Mouse (Mus musculus): ENCODE results near the gene Rabl6. TPM values are rescaled to one million over a fixed set of nuclear protein-coding genes. Genes with fewer than 3 reads are reported as not detected.

Rabl6 gene
- polyA plus RNA-seq, 1 experiment from 2014 or later = 74.0 TPM

- Histone ChIP-seq H3K36me3 (peaks cover 18% of the 10 kb centered on the region), H3K9me3 (no peaks in the 10 kb centered on the region), H3K27me3 (peaks cover 58% of the 10 kb centered on the region), H3K4me2 (peak overlapping the region; percentile 44), H3K4me3 (peak overlapping the region; percentile 22), H3K4me1 (peaks cover 67% of the 10 kb centered on the region), H3K9ac (no peak overlapping the region), H3K27ac (no peak overlapping the region)
- 3% methylated on average over 27 of the region's 27 CpGs for WGBS
- ATAC-seq (ENCODE audit: borderline replicate concordance, extremely low read depth, low FRiP score, low TSS enrichment) = no peak
Observed at GRCm38 (mm10) chr2:25579737-25580460, 28.4 kb downstream of the Rabl6 start.

DNA sequence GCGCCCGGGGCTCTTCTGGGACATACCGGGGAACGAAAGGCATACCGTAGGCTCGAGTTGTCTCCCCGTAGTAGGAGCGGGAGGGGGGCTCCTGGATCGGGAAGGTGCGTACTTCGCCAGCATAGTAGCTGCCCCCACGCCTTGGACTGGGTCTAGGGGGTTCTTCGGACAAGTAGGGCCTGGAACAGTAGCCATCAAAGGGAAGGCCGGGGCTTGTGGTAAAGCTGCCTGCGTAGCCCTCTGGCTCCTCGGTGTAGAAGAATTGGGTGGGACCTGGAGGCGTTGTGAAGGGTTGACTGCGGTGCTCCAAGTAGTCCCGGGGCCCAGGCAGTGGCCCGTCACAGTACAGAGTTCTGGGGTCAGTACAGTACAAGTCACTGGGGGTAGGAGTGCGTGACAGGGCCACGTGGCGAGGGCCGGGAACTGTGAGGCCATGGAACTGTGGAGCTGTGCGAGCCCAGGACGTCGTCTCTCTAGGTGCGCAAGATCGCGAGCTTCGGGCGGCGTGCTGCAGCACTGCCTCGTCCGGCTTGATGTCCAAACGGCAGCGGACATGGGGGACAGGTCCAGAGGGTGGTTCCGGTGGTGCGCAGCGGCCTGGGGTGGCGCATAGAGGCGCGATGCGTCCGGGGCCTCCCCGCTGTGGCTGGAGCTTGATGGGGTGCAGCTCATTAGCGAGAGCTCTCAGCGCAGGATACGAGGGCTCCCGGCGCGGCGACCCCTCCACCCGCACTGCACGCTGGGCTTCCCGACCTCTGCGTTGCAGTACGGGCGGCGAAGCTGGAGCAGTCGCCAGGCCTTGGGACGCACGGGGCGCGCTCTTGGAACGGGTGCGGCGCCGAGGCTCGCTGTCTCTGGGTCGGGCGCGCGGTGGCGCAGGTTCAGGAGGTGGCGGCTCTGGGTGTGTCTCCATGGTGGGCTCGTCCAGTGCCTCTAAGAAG, 29.3 kb downstream of the Rabl6 start:
- Histone ChIP-seq H3K9ac (no peak overlapping the region), H3K4me2 (peak overlapping the region; percentile 44), H3K27me3 (peaks cover 58% of the 10 kb centered on the region), H3K4me1 (peaks cover 69% of the 10 kb centered on the region), H3K4me3 (peak overlapping the region; percentile 22), H3K27ac (no peak overlapping the region), H3K9me3 (no peaks in the 10 kb centered on the region), H3K36me3 (peaks cover 9% of the 10 kb centered on the region; the same call in 1 of the 2 replicates)
- no peak for ATAC-seq (ENCODE audit: borderline replicate concordance, extremely low read depth, low FRiP score, low TSS enrichment)
- 5% methylated on average over 77 of the region's 77 CpGs for WGBS

GRCm38 (mm10) chr2:25577951-25578795, 30.1 kb downstream of the Rabl6 start:
- Histone ChIP-seq H3K27me3 (peaks cover 58% of the 10 kb centered on the region), H3K9ac (no peak overlapping the region), H3K36me3 (peaks cover 1% of the 10 kb centered on the region; the same call in 1 of the 2 replicates), H3K4me2 (peak overlapping the region; percentile 46), H3K27ac (no peak overlapping the region), H3K4me3 (peak overlapping the region; percentile 22), H3K9me3 (no peaks in the 10 kb centered on the region), H3K4me1 (peaks cover 78% of the 10 kb centered on the region)
- no peak for ATAC-seq (ENCODE audit: borderline replicate concordance, extremely low read depth, low FRiP score, low TSS enrichment)
- WGBS = 5% methylated on average over 75 of the region's 75 CpGs

DNA sequence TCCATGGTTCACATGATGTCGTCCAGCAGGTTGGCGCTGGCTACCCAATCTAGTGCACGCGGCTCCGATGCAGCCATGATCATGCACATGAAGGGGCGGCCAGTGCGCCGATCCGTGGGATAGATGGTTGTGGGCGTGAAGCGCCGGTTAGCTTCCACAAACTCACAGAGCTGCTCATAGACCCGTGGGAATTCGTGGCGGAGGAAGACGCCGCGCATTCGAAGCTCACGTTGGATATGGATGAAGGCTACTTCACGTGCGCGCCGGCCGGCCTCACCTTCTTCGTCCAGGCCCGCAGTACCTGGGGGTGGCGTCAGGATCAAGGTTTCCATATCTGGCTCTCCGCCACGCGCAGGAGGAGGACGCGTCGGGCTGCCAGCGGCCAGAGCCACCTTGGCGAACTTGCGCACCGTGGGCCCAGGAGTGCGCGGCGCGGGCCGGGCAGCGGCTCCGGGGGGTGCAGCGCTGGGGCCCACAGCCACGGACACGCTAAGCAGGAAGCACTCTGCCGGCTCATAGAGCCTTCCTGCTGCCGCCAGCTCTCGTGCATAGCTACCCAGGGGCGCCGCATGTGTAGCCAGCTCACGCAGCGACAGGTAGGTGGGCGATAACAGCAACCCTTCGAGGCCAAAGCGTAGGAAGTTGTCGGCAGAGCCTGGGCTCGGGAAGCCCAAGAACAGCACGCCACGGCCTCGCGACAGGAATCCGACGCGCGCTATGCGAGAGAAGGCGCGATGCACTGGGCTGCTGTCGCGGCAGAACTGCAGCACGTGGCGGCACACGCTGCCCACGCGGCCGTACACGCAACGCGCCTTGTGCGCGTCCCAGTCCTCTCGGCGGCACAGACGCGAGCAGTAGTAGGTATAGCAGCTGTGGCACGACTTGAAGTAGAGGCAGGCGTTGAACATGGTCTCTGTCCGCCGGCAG, 31.1 kb downstream of the Rabl6 start:
- Histone ChIP-seq H3K4me3 (peak overlapping the region; percentile 22), H3K36me3 (0 out of 2 replicates have a peak, but pooled peaks cover 7% of the 10 kb centered on the region), H3K27me3 (peaks cover 58% of the 10 kb centered on the region), H3K4me1 (peaks cover 73% of the 10 kb centered on the region), H3K9me3 (no peaks in the 10 kb centered on the region), H3K9ac (no peak overlapping the region), H3K4me2 (peak overlapping the region; percentile 46), H3K27ac (no peak overlapping the region)
- ATAC-seq (ENCODE audit: borderline replicate concordance, extremely low read depth, low FRiP score, low TSS enrichment) = no peak
- WGBS = 13% methylated on average over 92 of the region's 92 CpGs

GRCm38 (mm10) chr2:25576028-25576850, 32.1 kb downstream of the Rabl6 start:
- WGBS = 79% methylated on average over 16 of the region's 16 CpGs
- peaks cover 57% of the 10 kb centered on the region for H3K27me3 ChIP-seq
- peak overlapping the region; percentile 82 for H3K4me2 ChIP-seq
- H3K9me3 ChIP-seq = no peaks in the 10 kb centered on the region
- H3K27ac ChIP-seq = no peak overlapping the region
- no peak for ATAC-seq (ENCODE audit: borderline replicate concordance, extremely low read depth, low FRiP score, low TSS enrichment)
- H3K36me3 ChIP-seq = peaks cover 10% of the 10 kb centered on the region; the same call in 1 of the 2 replicates
- H3K9ac ChIP-seq = no peak overlapping the region
- H3K4me3 ChIP-seq = no peak overlapping the region
- peaks cover 64% of the 10 kb centered on the region for H3K4me1 ChIP-seq

GRCm38 (mm10) chr2:25575432-25576027, 32.8 kb downstream of the Rabl6 start:
- ATAC-seq (ENCODE audit: borderline replicate concordance, extremely low read depth, low FRiP score, low TSS enrichment) = no peak
- H3K4me2 ChIP-seq = peak overlapping the region; percentile 82
- H3K36me3 ChIP-seq = peaks cover 11% of the 10 kb centered on the region; the same call in 1 of the 2 replicates
- peaks cover 50% of the 10 kb centered on the region for H3K27me3 ChIP-seq
- no peaks in the 10 kb centered on the region for H3K9me3 ChIP-seq
- peak overlapping the region; percentile 87 for H3K27ac ChIP-seq
- peaks cover 60% of the 10 kb centered on the region for H3K4me1 ChIP-seq
- peak overlapping the region; percentile 57 for H3K9ac ChIP-seq
- peak overlapping the region; percentile 53 for H3K4me3 ChIP-seq
- WGBS = 8% methylated on average over 21 of the region's 21 CpGs

DNA sequence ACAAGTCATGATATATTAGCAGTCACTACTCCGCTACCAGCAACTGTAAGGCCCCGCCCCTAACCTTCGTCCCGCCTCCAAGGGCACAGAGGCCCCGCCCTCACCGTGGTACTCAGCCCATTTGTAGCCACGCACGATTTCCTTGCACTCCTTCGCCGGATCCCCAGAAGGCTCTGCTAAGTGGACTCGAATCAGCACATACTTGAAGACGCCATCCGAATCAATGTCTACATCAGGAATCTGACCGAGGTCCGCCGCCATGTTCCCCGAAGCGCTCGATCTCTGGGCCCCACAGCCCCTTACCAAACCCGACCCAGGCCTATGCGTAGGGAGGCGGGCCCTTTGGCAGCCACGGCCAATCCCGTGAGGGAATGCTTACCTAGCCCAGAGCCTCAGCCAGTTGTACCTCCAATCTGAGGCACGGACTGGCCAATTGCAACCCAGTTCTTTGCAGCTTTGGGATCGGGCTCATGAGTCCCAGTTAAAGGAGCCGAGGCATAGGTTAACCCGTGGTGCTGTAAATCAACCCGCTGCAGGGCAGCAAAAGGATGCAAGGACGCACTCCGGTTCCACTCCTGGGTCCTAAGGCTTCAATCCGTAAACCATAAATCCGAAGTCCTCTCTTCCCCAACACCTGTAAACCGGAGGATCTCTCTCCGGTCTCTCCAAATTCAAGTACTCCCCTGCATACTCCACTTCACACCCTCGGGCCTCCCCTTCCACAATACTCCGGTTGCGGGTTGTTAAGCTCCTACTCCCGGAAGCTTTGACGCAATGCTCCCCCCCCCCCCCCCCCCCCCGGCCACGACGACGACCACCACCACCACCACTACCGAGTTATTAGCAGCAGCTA, 33.5 kb downstream of the Rabl6 start, which contains the start of the genes Mamdc4 and Phpt1:
Gene Mamdc4 (minus strand): TSS at position 267 of the 853 bp plus-strand sequence.
Gene Phpt1 (minus strand): TSS at position 646 of the 853 bp plus-strand sequence.
- Histone ChIP-seq H3K36me3 (peaks cover 17% of the 10 kb centered on the region), H3K4me3 (peak within 1 kb of the TSS; percentile 53), H3K9me3 (no peaks in the 10 kb centered on the region), H3K9ac (peak within 1 kb of the TSS; percentile 57), H3K4me2 (peak within 1 kb of the TSS; percentile 82), H3K4me1 (peaks cover 57% of the 10 kb centered on the region), H3K27ac (peak within 1 kb of the TSS; percentile 87), H3K27me3 (peaks cover 42% of the 10 kb centered on the region)
- peak; percentile 98 for ATAC-seq (ENCODE audit: borderline replicate concordance, extremely low read depth, low FRiP score, low TSS enrichment)
- WGBS = under 1% methylated on average over 45 of the region's 45 CpGs

DNA sequence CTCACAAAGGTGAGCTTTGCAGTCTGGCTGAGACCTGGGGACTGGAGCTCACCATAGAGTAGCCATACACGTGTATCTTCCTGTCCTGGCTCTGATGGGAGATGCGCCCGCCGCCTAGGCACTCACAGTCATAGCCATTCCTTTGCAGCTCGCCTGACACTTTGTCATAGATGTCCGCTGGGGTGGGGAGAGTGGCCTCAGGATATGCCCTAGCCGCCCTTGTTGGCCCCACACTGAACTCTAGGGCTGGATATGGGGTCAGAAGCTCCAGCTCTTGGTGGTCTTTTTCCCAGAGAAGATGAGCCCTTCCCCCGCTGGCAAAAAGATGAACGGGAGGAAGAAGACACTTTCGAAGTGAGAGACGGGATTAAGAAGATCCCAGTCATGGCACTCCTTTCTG, 34.2 kb downstream of the Rabl6 start:
- peak overlapping the region; percentile 82 for H3K4me2 ChIP-seq
- H3K36me3 ChIP-seq = peaks cover 24% of the 10 kb centered on the region
- 17% methylated on average over 11 of the region's 11 CpGs for WGBS
- peaks cover 36% of the 10 kb centered on the region for H3K27me3 ChIP-seq
- peak overlapping the region; percentile 53 for H3K4me3 ChIP-seq
- peak overlapping the region; percentile 53 for H3K9ac ChIP-seq
- H3K4me1 ChIP-seq = peaks cover 51% of the 10 kb centered on the region
- H3K9me3 ChIP-seq = no peaks in the 10 kb centered on the region
- ATAC-seq (ENCODE audit: borderline replicate concordance, extremely low read depth, low FRiP score, low TSS enrichment) = no peak
- 0 out of 2 replicates have a peak overlapping the region, but pooled peaks have one; percentile 87 for H3K27ac ChIP-seq

GRCm38 (mm10) chr2:25573068-25573467, 35.3 kb downstream of the Rabl6 start:
- no peak overlapping the region for H3K4me3 ChIP-seq
- H3K36me3 ChIP-seq = peaks cover 34% of the 10 kb centered on the region
- H3K4me2 ChIP-seq = no peak overlapping the region
- no peak overlapping the region for H3K9ac ChIP-seq
- peaks cover 25% of the 10 kb centered on the region for H3K27me3 ChIP-seq
- peaks cover 40% of the 10 kb centered on the region for H3K4me1 ChIP-seq
- WGBS = 85% methylated on average over 2 of the region's 2 CpGs
- H3K9me3 ChIP-seq = no peaks in the 10 kb centered on the region
- no peak for ATAC-seq (ENCODE audit: borderline replicate concordance, extremely low read depth, low FRiP score, low TSS enrichment)
- H3K27ac ChIP-seq = no peak overlapping the region

Data from lung, embryonic 15.5 days (tissue).